Mouse (Mus musculus): Measurements from ENCODE around the gene Sorl1. TPM values are rescaled to one million over a fixed set of nuclear protein-coding genes. Genes with fewer than 3 reads are reported as not detected.

The Sorl1 gene
- total RNA-seq, 1 experiment = 24.1 TPM

DNA sequence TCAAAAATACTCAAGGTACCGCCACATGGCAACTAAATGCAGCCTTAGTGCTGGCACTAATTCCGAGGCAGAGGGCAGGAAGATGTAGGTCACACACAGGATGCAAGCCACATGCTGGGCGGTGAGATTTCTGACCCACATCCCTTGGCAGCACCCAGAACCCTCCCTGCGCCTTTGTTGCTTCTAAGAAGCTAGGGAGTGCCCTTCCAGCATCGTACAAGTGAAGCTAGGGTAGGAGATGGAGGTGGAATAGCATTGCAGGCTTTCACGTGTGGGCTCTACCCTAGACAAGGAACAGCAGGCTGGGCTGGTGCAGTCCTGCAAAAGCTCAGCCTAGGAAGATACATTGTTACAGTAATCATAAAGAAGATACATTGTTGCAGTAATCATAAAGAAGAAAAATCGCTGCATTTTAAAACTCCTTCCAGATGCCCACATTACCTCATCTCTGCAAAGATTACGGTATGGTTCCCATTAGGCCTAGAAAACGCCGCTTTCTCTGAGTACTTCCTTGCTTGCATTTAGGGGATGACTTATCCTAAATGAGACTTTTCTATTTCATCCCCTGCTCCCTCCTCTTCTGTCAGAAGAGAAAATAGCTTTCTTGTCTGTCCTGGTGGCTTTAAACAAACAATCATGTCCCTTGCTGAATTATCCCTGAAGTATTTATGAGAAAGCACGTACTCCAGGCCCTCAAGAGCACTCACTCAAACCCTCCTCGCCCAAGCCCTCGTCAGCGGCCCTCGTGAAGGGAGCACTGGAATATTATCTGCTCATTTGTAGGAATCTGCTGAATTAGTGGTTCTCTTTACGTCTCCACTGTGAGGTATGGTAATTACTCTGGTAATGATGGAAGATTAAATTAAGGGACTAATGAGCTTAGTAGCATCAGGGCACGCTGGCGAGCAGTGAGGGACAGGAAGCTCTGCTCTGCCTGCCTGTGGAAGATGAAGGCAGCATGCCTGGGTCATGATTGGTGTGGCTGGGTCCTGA, 84.8 kb downstream of the Sorl1 start:
- in situ Hi-C loops (cut with MboI; ENCODE audit: low sequenced_read_pairs in 2 of 2, unreplicated experiment in 2 of 2) = no loop called here
- Histone ChIP-seq H3K9ac (ENCODE audit: insufficient read depth, low read depth, low read length, poor library complexity, severe bottlenecking) (no peak overlapping the region), H3K27ac (ENCODE audit: insufficient read depth, low read depth, low read length, poor library complexity, severe bottlenecking) (no peak overlapping the region), H3K9me3 (ENCODE audit: control insufficient read depth, insufficient read depth, low read depth, low read length) (no peaks in the 10 kb centered on the region), H3K4me3 (ENCODE audit: insufficient read depth in 1 of 2, low read depth in 1 of 2, low read length in 2 of 2, poor library complexity in 1 of 2, severe bottlenecking in 1 of 2) (no peak overlapping the region), H3K4me1 (ENCODE audit: control insufficient read depth in 2 of 2, insufficient read depth in 2 of 2, low read length in 2 of 2, poor library complexity in 1 of 2) (peaks cover 0 to 5% of the 10 kb centered on the region in 2 experiments; a peak in 1 of 4 replicates), H3K36me3 (ENCODE audit: control insufficient read depth, insufficient read depth, low read length, poor library complexity, severe bottlenecking) (peaks cover 18% of the 10 kb centered on the region)
- TF ChIP-seq ZNF384 (IDR thresholded peaks at IDR 0.05; ENCODE audit: low read depth, low read length) (no peak), HCFC1 (IDR thresholded peaks at IDR 0.05; ENCODE audit: borderline replicate concordance, insufficient read depth, low read length) (no peak), ZC3H11A (IDR thresholded peaks at IDR 0.05; ENCODE audit: borderline replicate concordance, low read depth, low read length) (no peak), MAFK (IDR thresholded peaks at IDR 0.05; ENCODE audit: insufficient read depth, low read depth, low read length) (no peak), CHD2 (IDR thresholded peaks at IDR 0.05; ENCODE audit: low read depth, low read length) (no peak)
- no peak for DNase-seq (ENCODE audit: low read depth, low spot score)

DNA sequence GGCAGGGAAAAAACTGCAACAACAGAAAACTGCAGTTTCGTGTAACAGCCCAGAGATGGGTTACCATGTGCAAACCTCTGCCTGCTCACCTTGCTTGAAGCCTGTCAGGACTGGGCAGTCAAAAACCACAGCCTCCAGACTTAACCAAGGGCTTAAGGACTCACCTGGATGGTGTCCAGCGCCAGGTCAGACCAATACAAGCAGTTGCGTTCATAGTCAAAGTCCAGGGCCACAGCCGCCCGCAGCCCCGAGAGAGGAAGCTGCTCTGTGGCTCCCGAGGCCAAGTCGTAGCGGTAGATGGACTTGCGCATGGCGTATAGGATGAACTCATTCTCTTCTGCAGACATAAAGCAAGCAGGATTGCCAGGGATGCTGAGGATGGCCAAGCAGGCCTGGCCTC, 87.2 kb downstream of the Sorl1 start:
- peaks cover 9% of the 10 kb centered on the region; the same call in 1 of the 2 replicates for H3K36me3 ChIP-seq (ENCODE audit: control insufficient read depth, insufficient read depth, low read length, poor library complexity, severe bottlenecking)
- H3K27ac ChIP-seq (ENCODE audit: insufficient read depth, low read depth, low read length, poor library complexity, severe bottlenecking) = no peak overlapping the region
- no peak overlapping the region for H3K4me3 ChIP-seq (ENCODE audit: insufficient read depth in 1 of 2, low read depth in 1 of 2, low read length in 2 of 2, poor library complexity in 1 of 2, severe bottlenecking in 1 of 2)
- H3K9ac ChIP-seq (ENCODE audit: insufficient read depth, low read depth, low read length, poor library complexity, severe bottlenecking) = no peak overlapping the region
- TF ChIP-seq ZNF384 (IDR thresholded peaks at IDR 0.05; ENCODE audit: low read depth, low read length) (no peak), CHD2 (IDR thresholded peaks at IDR 0.05; ENCODE audit: low read depth, low read length) (no peak), ZC3H11A (IDR thresholded peaks at IDR 0.05; ENCODE audit: borderline replicate concordance, low read depth, low read length) (no peak), MAFK (IDR thresholded peaks at IDR 0.05; ENCODE audit: insufficient read depth, low read depth, low read length) (no peak), HCFC1 (IDR thresholded peaks at IDR 0.05; ENCODE audit: borderline replicate concordance, insufficient read depth, low read length) (no peak)
- DNase-seq (ENCODE audit: low read depth, low spot score) = no peak
- H3K4me1 ChIP-seq (ENCODE audit: control insufficient read depth in 2 of 2, insufficient read depth in 2 of 2, low read length in 2 of 2, poor library complexity in 1 of 2) = no peaks in the 10 kb centered on the region
- in situ Hi-C loops (cut with MboI; ENCODE audit: low sequenced_read_pairs in 2 of 2, unreplicated experiment in 2 of 2) = no loop called here
- no peaks in the 10 kb centered on the region for H3K9me3 ChIP-seq (ENCODE audit: control insufficient read depth, insufficient read depth, low read depth, low read length)

DNA sequence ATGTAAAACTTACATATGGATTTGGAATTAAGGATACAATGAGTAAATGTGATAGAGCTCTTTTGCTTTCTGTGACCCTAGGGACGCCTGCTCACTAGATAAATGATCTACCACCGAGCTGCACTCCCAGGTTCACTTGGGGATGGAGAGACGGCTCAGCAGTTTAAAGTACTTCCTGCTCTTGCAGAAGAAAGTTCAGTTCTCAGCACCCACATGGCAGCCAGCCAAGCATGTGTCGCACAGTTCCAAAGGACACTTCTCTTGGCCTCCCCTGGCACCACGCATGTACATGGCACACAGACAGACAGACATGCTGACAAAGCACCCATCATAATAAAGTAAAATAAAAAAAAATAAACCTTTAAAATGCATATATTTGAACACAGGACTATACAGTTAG, 88.1 kb downstream of the Sorl1 start:
- TF ChIP-seq HCFC1 (IDR thresholded peaks at IDR 0.05; ENCODE audit: borderline replicate concordance, insufficient read depth, low read length) (no peak), ZNF384 (IDR thresholded peaks at IDR 0.05; ENCODE audit: low read depth, low read length) (no peak), MAFK (IDR thresholded peaks at IDR 0.05; ENCODE audit: insufficient read depth, low read depth, low read length) (no peak), ZC3H11A (IDR thresholded peaks at IDR 0.05; ENCODE audit: borderline replicate concordance, low read depth, low read length) (no peak), CHD2 (IDR thresholded peaks at IDR 0.05; ENCODE audit: low read depth, low read length) (no peak)
- DNase-seq (ENCODE audit: low read depth, low spot score) = no peak
- Histone ChIP-seq H3K9me3 (ENCODE audit: control insufficient read depth, insufficient read depth, low read depth, low read length) (no peaks in the 10 kb centered on the region), H3K4me1 (ENCODE audit: control insufficient read depth in 2 of 2, insufficient read depth in 2 of 2, low read length in 2 of 2, poor library complexity in 1 of 2) (no peaks in the 10 kb centered on the region), H3K4me3 (ENCODE audit: insufficient read depth in 1 of 2, low read depth in 1 of 2, low read length in 2 of 2, poor library complexity in 1 of 2, severe bottlenecking in 1 of 2) (no peak overlapping the region), H3K27ac (ENCODE audit: insufficient read depth, low read depth, low read length, poor library complexity, severe bottlenecking) (no peak overlapping the region), H3K36me3 (ENCODE audit: control insufficient read depth, insufficient read depth, low read length, poor library complexity, severe bottlenecking) (peaks cover 14% of the 10 kb centered on the region), H3K9ac (ENCODE audit: insufficient read depth, low read depth, low read length, poor library complexity, severe bottlenecking) (no peak overlapping the region)
- in situ Hi-C loops (cut with MboI; ENCODE audit: low sequenced_read_pairs in 2 of 2, unreplicated experiment in 2 of 2) = no loop called here

DNA sequence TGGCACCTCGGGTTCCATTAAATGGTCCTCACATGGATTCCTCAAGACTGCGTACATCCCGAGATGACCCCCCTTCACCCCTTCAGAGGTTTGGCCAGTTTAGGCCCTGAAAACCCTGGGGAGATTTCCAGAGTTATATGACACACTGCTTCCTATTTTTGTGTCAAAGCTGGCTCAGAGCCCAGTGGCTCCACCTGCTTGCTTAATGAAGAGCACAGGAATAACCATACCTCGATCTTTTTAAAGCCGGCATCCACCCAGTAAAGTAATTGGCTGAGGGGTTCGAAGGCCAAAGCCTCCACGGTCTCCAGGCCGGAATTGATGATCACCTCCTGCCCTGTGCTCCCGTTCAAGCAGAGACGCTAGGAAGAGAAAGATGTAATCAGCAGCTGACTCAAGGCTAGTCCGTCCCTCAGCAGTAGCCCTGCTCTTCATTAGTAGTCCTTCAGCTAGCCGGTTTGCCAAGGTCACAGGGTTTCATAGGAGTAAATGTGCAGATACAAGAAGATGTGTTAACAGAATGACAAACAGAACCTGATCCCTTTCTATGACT, 88.8 kb downstream of the Sorl1 start:
- Histone ChIP-seq H3K9me3 (ENCODE audit: control insufficient read depth, insufficient read depth, low read depth, low read length) (no peaks in the 10 kb centered on the region), H3K9ac (ENCODE audit: insufficient read depth, low read depth, low read length, poor library complexity, severe bottlenecking) (no peak overlapping the region), H3K4me1 (ENCODE audit: control insufficient read depth in 2 of 2, insufficient read depth in 2 of 2, low read length in 2 of 2, poor library complexity in 1 of 2) (no peaks in the 10 kb centered on the region), H3K4me3 (ENCODE audit: insufficient read depth in 1 of 2, low read depth in 1 of 2, low read length in 2 of 2, poor library complexity in 1 of 2, severe bottlenecking in 1 of 2) (no peak overlapping the region), H3K36me3 (ENCODE audit: control insufficient read depth, insufficient read depth, low read length, poor library complexity, severe bottlenecking) (peaks cover 10% of the 10 kb centered on the region), H3K27ac (ENCODE audit: insufficient read depth, low read depth, low read length, poor library complexity, severe bottlenecking) (no peak overlapping the region)
- no peak for DNase-seq (ENCODE audit: low read depth, low spot score)
- in situ Hi-C loops (cut with MboI; ENCODE audit: low sequenced_read_pairs in 2 of 2, unreplicated experiment in 2 of 2) = no loop called here
- no peak for TF ChIP-seq CHD2 (IDR thresholded peaks at IDR 0.05; ENCODE audit: low read depth, low read length)
- no peak for TF ChIP-seq ZNF384 (IDR thresholded peaks at IDR 0.05; ENCODE audit: low read depth, low read length)
- TF ChIP-seq MAFK (IDR thresholded peaks at IDR 0.05; ENCODE audit: insufficient read depth, low read depth, low read length) = no peak
- no peak for TF ChIP-seq HCFC1 (IDR thresholded peaks at IDR 0.05; ENCODE audit: borderline replicate concordance, insufficient read depth, low read length)
- no peak for TF ChIP-seq ZC3H11A (IDR thresholded peaks at IDR 0.05; ENCODE audit: borderline replicate concordance, low read depth, low read length)
